ENCODE assay signal across 20 mouse cellular contexts in the genomic region with DNA sequence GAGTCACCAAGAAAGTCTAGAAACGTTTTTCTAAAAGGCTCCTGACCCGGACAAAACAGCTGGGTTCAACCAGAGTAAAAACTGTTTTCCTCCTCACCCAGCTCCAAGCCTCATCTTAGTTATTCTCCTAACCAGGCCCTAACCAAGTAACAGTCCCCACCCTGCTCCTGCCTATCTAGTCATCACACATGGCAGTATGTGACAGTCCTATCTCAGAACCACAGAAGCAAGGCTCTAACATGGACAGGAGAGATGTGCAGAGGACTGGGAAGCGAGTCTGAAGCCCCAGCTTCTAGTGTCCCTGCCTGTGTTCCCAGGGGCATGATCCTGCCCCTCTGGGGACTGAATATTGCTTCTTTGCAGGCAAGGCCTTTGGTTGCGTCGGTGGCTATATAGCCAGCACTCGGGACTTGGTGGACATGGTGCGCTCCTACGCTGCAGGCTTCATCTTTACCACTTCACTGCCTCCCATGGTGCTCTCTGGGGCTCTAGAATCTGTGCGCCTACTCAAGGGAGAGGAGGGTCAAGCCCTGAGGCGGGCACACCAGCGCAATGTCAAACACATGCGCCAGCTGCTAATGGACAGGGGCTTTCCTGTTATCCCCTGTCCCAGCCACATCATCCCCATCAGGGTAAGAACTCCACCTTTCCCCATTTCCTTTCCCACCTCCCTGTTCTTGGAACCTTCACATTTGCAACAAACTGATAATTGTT. TPM values are rescaled to one million over a fixed set of nuclear protein-coding genes. Genes with fewer than 3 reads are reported as not detected.
DNase-seq lines count a peak whose midpoint lies in the region; ATAC-seq and TF ChIP-seq lines count a peak whose summit lies in the region.
"Had no signal": no experiment of that assay in that cellular context is flagged by ENCODE, and none has a peak within 500 bp of the region (broad histone marks: within the 10 kb centered on the region; RNA-seq: fewer than 3 reads in every experiment).

No protein-coding gene starts in this region.

- H3K79me2 ChIP-seq in MEL (ENCODE audit: control insufficient read depth, insufficient read depth, low read length, poor library complexity) = no peaks in the 10 kb centered on the region

- H3K4me1 ChIP-seq in MEL (ENCODE audit: control insufficient read depth in 1 of 2, insufficient read depth in 2 of 2, low read length in 2 of 2) = peaks cover 16 to 26% of the 10 kb centered on the region in 2 experiments
- no peaks in the 10 kb centered on the region for H3K4me1 ChIP-seq in bone marrow, adult 2 months (ENCODE audit: control insufficient read depth, insufficient read depth, low read length)
- H3K4me1 ChIP-seq in intestine, embryonic 16.5 days (ENCODE audit: control insufficient read depth, insufficient read depth, low read length) = no peaks in the 10 kb centered on the region
- H3K4me1 ChIP-seq in kidney, embryonic 16.5 days (ENCODE audit: insufficient read depth, low read length) = no peaks in the 10 kb centered on the region
- H3K4me1 ChIP-seq: embryonic facial prominence, embryonic 13.5 days; forebrain, embryonic 12.5 days; limb, embryonic 15.5 days; midbrain, embryonic 12.5 days had no signal

- 69% methylated on average over 12 of the region's 12 CpGs for WGBS in bone marrow, adult 2 months
- 90% methylated on average over 12 of the region's 12 CpGs for WGBS in intestine, embryonic 16.5 days
- 89% methylated on average over 12 of the region's 12 CpGs for WGBS in kidney, embryonic 16.5 days

- peak overlapping the region; percentile 50 for H3K27ac ChIP-seq in MEL (ENCODE audit: control insufficient read depth, low read depth, low read length)
- peak overlapping the region; percentile 84 for H3K27ac ChIP-seq in bone marrow, adult 2 months (ENCODE audit: control insufficient read depth, insufficient read depth, low read depth, low read length, poor library complexity)
- H3K27ac ChIP-seq in intestine, embryonic 16.5 days (ENCODE audit: low read length) = no peak overlapping the region
- no peak overlapping the region for H3K27ac ChIP-seq in kidney, embryonic 16.5 days (ENCODE audit: low read length)
- H3K27ac ChIP-seq: embryonic facial prominence, embryonic 13.5 days; forebrain, embryonic 12.5 days; kidney, postnatal 0 days; limb, embryonic 15.5 days; midbrain, embryonic 12.5 days had no signal

- TF ChIP-seq RAD21 in MEL (IDR thresholded peaks at IDR 0.05; ENCODE audit: low read depth, low read length) = no peak

- TF ChIP-seq CTCF in MEL (IDR thresholded peaks at IDR 0.05 in 2 of 3, conservative IDR thresholded peaks at IDR 0.05 in 1 of 3; ENCODE audit: control insufficient read depth in 1 of 3, insufficient read depth in 1 of 3, low read depth in 2 of 3, low read length in 3 of 3, poor library complexity in 1 of 3, severe bottlenecking in 1 of 3) = no peak
- no peak for TF ChIP-seq CTCF in bone marrow, adult 2 months (IDR thresholded peaks at IDR 0.05; ENCODE audit: control insufficient read depth, insufficient read depth, low read length)

- peak; percentile 92 to 97 for TF ChIP-seq EP300 in MEL (IDR thresholded peaks at IDR 0.05; ENCODE audit: low read depth in 1 of 2, low read length in 2 of 2)

- no peak overlapping the region for H3K4me2 ChIP-seq in intestine, embryonic 16.5 days (ENCODE audit: low read depth, low read length)
- H3K4me2 ChIP-seq in kidney, embryonic 16.5 days (replicated peaks; ENCODE audit: low read depth, low read length) = no peak overlapping the region
- H3K4me2 ChIP-seq: embryonic facial prominence, embryonic 13.5 days; forebrain, embryonic 12.5 days; limb, embryonic 15.5 days; midbrain, embryonic 12.5 days had no signal

- peaks cover 0 to 24% of the 10 kb centered on the region in 2 experiments; a peak in 2 of 4 replicates for H3K36me3 ChIP-seq in MEL (ENCODE audit: control insufficient read depth in 1 of 2, insufficient read depth in 2 of 2, low read length in 2 of 2)
- H3K36me3 ChIP-seq in intestine, embryonic 16.5 days (ENCODE audit: control insufficient read depth, insufficient read depth, low read length) = no peaks in the 10 kb centered on the region
- peaks cover 3% of the 10 kb centered on the region; the same call in 1 of the 2 replicates for H3K36me3 ChIP-seq in kidney, embryonic 16.5 days (ENCODE audit: insufficient read depth, low read length)
- H3K36me3 ChIP-seq: forebrain, embryonic 12.5 days; limb, embryonic 15.5 days; midbrain, embryonic 12.5 days had no signal

- peak; percentile 84 for ATAC-seq in intestine, embryonic 16.5 days
- ATAC-seq in megakaryocyte, adult 5-6 weeks (ENCODE audit: poor library complexity, severe bottlenecking) = peak; percentile 33; the same call in 1 of the 2 replicates
- no peak for ATAC-seq in kidney, embryonic 16.5 days (ENCODE audit: low FRiP score, low TSS enrichment)
- ATAC-seq: activated CD4-positive, CD25-positive, alpha-beta regulatory T cell, adult 4 months; CD4-positive, CD25-positive, alpha-beta regulatory T cell, adult 4 months had no signal

- no peak overlapping the region for H3K4me3 ChIP-seq in MEL (ENCODE audit: control insufficient read depth in 1 of 2, insufficient read depth in 1 of 2, low read depth in 2 of 2, low read length in 2 of 2)
- H3K4me3 ChIP-seq in bone marrow, adult 2 months (replicated peaks; ENCODE audit: control insufficient read depth, low read depth, low read length) = no peak overlapping the region
- no peak overlapping the region for H3K4me3 ChIP-seq in intestine, embryonic 16.5 days (ENCODE audit: low read length)
- no peak overlapping the region for H3K4me3 ChIP-seq in kidney, embryonic 16.5 days (ENCODE audit: low read length)
- H3K4me3 ChIP-seq: embryonic facial prominence, embryonic 13.5 days; forebrain, embryonic 12.5 days; limb, embryonic 15.5 days; midbrain, embryonic 12.5 days had no signal

- TF ChIP-seq POLR2A in MEL (IDR thresholded peaks at IDR 0.05; ENCODE audit: control insufficient read depth in 1 of 2, insufficient read depth in 1 of 2, low read depth in 1 of 2, low read length in 2 of 2, poor library complexity in 1 of 2) = no peak
- TF ChIP-seq POLR2A in bone marrow, adult 2 months (IDR thresholded peaks at IDR 0.05; ENCODE audit: borderline replicate concordance, control insufficient read depth, low read depth, low read length) = no peak

- no peaks in the 10 kb centered on the region for H3K9me3 ChIP-seq in MEL (replicated peaks; ENCODE audit: insufficient read depth, low read length)
- no peaks in the 10 kb centered on the region for H3K9me3 ChIP-seq in intestine, embryonic 16.5 days (ENCODE audit: control insufficient read depth, low read length)
- no peaks in the 10 kb centered on the region for H3K9me3 ChIP-seq in kidney, embryonic 16.5 days (ENCODE audit: low read length)
- H3K9me3 ChIP-seq: embryonic facial prominence, embryonic 13.5 days; forebrain, embryonic 12.5 days; limb, embryonic 15.5 days; midbrain, embryonic 12.5 days had no signal

- H3K27me3 ChIP-seq in MEL (ENCODE audit: control insufficient read depth in 1 of 2, insufficient read depth in 2 of 2, low read length in 2 of 2) = no peaks in the 10 kb centered on the region
- H3K27me3 ChIP-seq in intestine, embryonic 16.5 days (replicated peaks; ENCODE audit: control insufficient read depth, insufficient read depth, low read length) = no peaks in the 10 kb centered on the region
- peaks cover 16% of the 10 kb centered on the region; the same call in 1 of the 2 replicates for H3K27me3 ChIP-seq in kidney, embryonic 16.5 days (ENCODE audit: insufficient read depth, low read length)
- H3K27me3 ChIP-seq: forebrain, embryonic 12.5 days; midbrain, embryonic 12.5 days had no signal

- peak; percentile 87 for DNase-seq in MEL (ENCODE audit: low read depth, low spot score)
- DNase-seq in ovary, postnatal 36 days (ENCODE audit: low spot score) = no peak
- DNase-seq in right cerebral cortex, postnatal 4 days = no peak
- DNase-seq: adrenal gland, postnatal 36 days; cerebellum, adult 11-12 months; heart, adult 18-20 months; lung, postnatal 14 days; thymus, postnatal 25 days had no signal

- no peak overlapping the region for H3K9ac ChIP-seq in MEL (ENCODE audit: control insufficient read depth, low read depth, low read length, poor library complexity, severe bottlenecking)
- no peak overlapping the region for H3K9ac ChIP-seq in intestine, embryonic 16.5 days (ENCODE audit: low read depth, low read length)
- H3K9ac ChIP-seq in kidney, embryonic 16.5 days (replicated peaks; ENCODE audit: low read length) = no peak overlapping the region
- H3K9ac ChIP-seq: embryonic facial prominence, embryonic 13.5 days; forebrain, embryonic 12.5 days; limb, embryonic 15.5 days; midbrain, embryonic 12.5 days had no signal

RNA-seq across cellular contexts. Expression of a gene that starts 17.6 kb away (rescaled TPM):
- total RNA-seq in MEL (2012; rRNA removed) = 22.6 and 35.6 TPM in 2 replicates
- polyA plus RNA-seq in MEL (2012; ENCODE audit: insufficient read depth in 1 of 2, insufficient read length in 2 of 2, low read depth in 1 of 2, low replicate concordance in 2 of 2, missing spikeins in 1 of 2) = 10 to 100 TPM in 1 of 2 experiments, not detected in 1; 79.1 TPM
- 1,004 and 1,851 TPM in 2 replicates for polyA plus RNA-seq in bone marrow, adult 2 months (2011; ENCODE audit: insufficient read depth, insufficient read length, low replicate concordance, missing spikeins)
- polyA plus RNA-seq in intestine, embryonic 16.5 days (2015; fragmentation: Nextera tagmentation; extraction: Ambion mirVana) = 62.7 and 79.8 TPM in 2 replicates
- 0.89 and 1.9 TPM in 2 replicates for total RNA-seq in megakaryocyte, adult 5-6 weeks (2015)
- 0.48 and 5.0 TPM in 2 replicates for total RNA-seq in megakaryocyte, adult 5-6 weeks (2017)
- polyA plus RNA-seq in kidney, embryonic 16.5 days (2015; fragmentation: Nextera tagmentation; extraction: Ambion mirVana) = 76.5 and 82.1 TPM in 2 replicates
- total RNA-seq: hematopoietic stem cell, adult 5-6 weeks had no signal

RNA-seq across cellular contexts. Expression of a gene that starts 23.2 kb away (rescaled TPM):
- 1.9 and 2.9 TPM in 2 replicates for total RNA-seq in MEL (2012; rRNA removed)
- polyA plus RNA-seq in MEL (2012; ENCODE audit: insufficient read depth in 1 of 2, insufficient read length in 2 of 2, low read depth in 1 of 2, low replicate concordance in 2 of 2, missing spikeins in 1 of 2) = 10 to 100 TPM in 1 of 2 experiments, not detected in 1; 10.3 TPM
- 6.1 and 10.4 TPM in 2 replicates for polyA plus RNA-seq in bone marrow, adult 2 months (2011; ENCODE audit: insufficient read depth, insufficient read length, low replicate concordance, missing spikeins)
- 6.0 and 7.3 TPM in 2 replicates for polyA plus RNA-seq in intestine, embryonic 16.5 days (2015; fragmentation: Nextera tagmentation; extraction: Ambion mirVana)
- 2.7 and 3.8 TPM in 2 replicates for total RNA-seq in megakaryocyte, adult 5-6 weeks (2015)
- 0.57 and 3.5 TPM in 2 replicates for total RNA-seq in megakaryocyte, adult 5-6 weeks (2017)
- 5.2 and 6.2 TPM in 2 replicates for polyA plus RNA-seq in kidney, embryonic 16.5 days (2015; fragmentation: Nextera tagmentation; extraction: Ambion mirVana)

RNA-seq across cellular contexts. Expression of a gene that starts 24.9 kb away (rescaled TPM):
- total RNA-seq in MEL (2012; rRNA removed) = 11.5 and 11.9 TPM in 2 replicates
- 10 to 100 TPM in 1 of 2 experiments, not detected in 1; 23.4 TPM for polyA plus RNA-seq in MEL (2012; ENCODE audit: insufficient read depth in 1 of 2, insufficient read length in 2 of 2, low read depth in 1 of 2, low replicate concordance in 2 of 2, missing spikeins in 1 of 2)
- 5.3 and 20.0 TPM in 2 replicates for polyA plus RNA-seq in bone marrow, adult 2 months (2011; ENCODE audit: insufficient read depth, insufficient read length, low replicate concordance, missing spikeins)
- 13.9 and 14.8 TPM in 2 replicates for polyA plus RNA-seq in intestine, embryonic 16.5 days (2015; fragmentation: Nextera tagmentation; extraction: Ambion mirVana)
- 8.6 and 11.2 TPM in 2 replicates for total RNA-seq in megakaryocyte, adult 5-6 weeks (2015)
- total RNA-seq in megakaryocyte, adult 5-6 weeks (2017) = 4.0 and 7.6 TPM in 2 replicates
- polyA plus RNA-seq in kidney, embryonic 16.5 days (2015; fragmentation: Nextera tagmentation; extraction: Ambion mirVana) = 23.7 and 24.5 TPM in 2 replicates

Comparison
In these comparisons a context has a peak if more than half of its experiments do, and no peak if none do; other contexts are left out.
1. H3K27ac ChIP-seq: peak in MEL (single experiment) and bone marrow, adult 2 months (single experiment); none in intestine, embryonic 16.5 days (single experiment) and kidney, embryonic 16.5 days (single experiment).
2. RNA of a gene that starts 17.6 kb away (polyA plus RNA-seq): 1,004 to 1,851 TPM in bone marrow, adult 2 months; 76.5 to 82.1 TPM in kidney, embryonic 16.5 days, 62.7 to 79.8 TPM in intestine, embryonic 16.5 days and 79.1 TPM in MEL; every median in the first group is over 10 times any median in the second.